Mouse (Mus musculus): ENCODE results near the gene Mlph.

GRCm38 (mm10) chr1:90998268-90998890 is 83.5 kb downstream of the Mlph start, which contains the start of gene Lrrfip1:
- TF ChIP-seq EP300 (IDR thresholded peaks at IDR 0.05; ENCODE audit: low read depth): no peak
- no peak for TF ChIP-seq CTCF (IDR thresholded peaks at IDR 0.05; ENCODE audit: low read depth)
